Mouse (Mus musculus): Measurements from ENCODE around the gene Rab9. TPM values are rescaled to one million over a fixed set of nuclear protein-coding genes. Genes with fewer than 3 reads are reported as not detected.
A peak's percentile ranks its signal among the peaks of the same experiment; 100 is the strongest.

Rab9 gene
- total and polyA plus RNA-seq, 3 experiments: 21.5 to 60.9 (median 36.2) TPM

DNA sequence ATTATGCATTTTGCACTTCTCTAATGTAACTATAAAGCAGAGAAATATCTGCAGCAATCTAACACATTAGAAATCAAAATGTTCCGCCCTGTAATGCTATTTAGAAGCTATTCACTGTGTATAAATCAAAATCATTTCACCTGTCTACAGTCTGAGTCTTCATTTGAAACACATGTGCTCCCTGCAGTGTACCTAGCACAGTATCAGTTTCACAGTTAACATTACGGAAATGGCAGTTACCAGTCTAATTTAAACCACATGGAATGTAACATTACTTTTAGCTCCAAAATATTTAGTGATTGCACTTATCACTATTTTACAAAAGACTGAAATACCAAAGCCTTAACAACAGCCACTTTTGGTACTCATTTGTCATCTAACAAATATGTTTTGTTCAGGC is 44.9 kb downstream of the Rab9 start:
- in situ Hi-C loops (cut with MboI; ENCODE audit: low pct_ligation_motif_present, low pct_unique_long_range_greater_than_20kb, low sequenced_read_pairs) (no loop called here), dilution Hi-C loops (cut with MboI; ENCODE audit: extremely low pct_ligation_motif_present, extremely low pct_unique_long_range_greater_than_20kb, low sequenced_read_pairs) (no loop called here)
- H3K79me2 ChIP-seq (replicated peaks; ENCODE audit: control insufficient read depth, extremely low read depth, insufficient read depth, poor library complexity, severe bottlenecking): no peaks in the 10 kb centered on the region

DNA sequence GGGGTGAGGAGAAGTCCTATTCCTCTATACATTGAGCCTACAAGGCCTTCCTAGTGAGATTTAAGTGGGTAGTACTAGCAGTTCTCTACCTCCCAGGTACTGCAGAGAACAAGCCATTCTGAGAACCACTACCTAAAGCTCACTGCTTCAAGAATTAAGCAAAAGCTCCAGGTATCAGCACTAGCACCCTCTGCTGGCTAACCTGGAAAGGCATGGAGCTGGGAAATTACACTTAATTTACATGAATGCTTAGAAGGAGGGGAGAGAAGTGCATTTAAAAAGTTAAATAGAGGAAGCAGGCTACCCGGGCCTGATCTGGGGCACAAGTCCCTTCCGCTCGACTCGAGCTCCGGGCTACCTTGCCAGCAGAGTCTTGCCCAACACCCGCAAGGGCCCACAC is 63.5 kb downstream of the Rab9 start:
- in situ Hi-C loops (cut with MboI; ENCODE audit: low pct_ligation_motif_present, low pct_unique_long_range_greater_than_20kb, low sequenced_read_pairs) (no loop called here), dilution Hi-C loops (cut with MboI; ENCODE audit: extremely low pct_ligation_motif_present, extremely low pct_unique_long_range_greater_than_20kb, low sequenced_read_pairs) (no loop called here)
- no peaks in the 10 kb centered on the region for H3K79me2 ChIP-seq (replicated peaks; ENCODE audit: control insufficient read depth, extremely low read depth, insufficient read depth, poor library complexity, severe bottlenecking)
- H3K9ac ChIP-seq (ENCODE audit: insufficient read depth, low read depth): no peak overlapping the region
- H3K4me1 ChIP-seq (ENCODE audit: control insufficient read depth in 1 of 2, insufficient read depth in 2 of 2): no peaks in the 10 kb centered on the region
- DNase-seq (ENCODE audit: extremely low read depth): peak; percentile 42
- H3K27ac ChIP-seq (ENCODE audit: insufficient read depth, low read depth): no peak overlapping the region
- no peak overlapping the region for H3K4me3 ChIP-seq (replicated peaks in 1 of 3; ENCODE audit: low read depth in 2 of 3, low read length in 2 of 3, poor library complexity in 1 of 3)
- peaks cover 0 to 16% of the 10 kb centered on the region in 2 experiments for H3K36me3 ChIP-seq (replicated peaks in 1 of 2; ENCODE audit: control insufficient read depth in 1 of 2, insufficient read depth in 1 of 2, low read length in 1 of 2)
- TF ChIP-seq NELFE (IDR thresholded peaks at IDR 0.05; ENCODE audit: low read depth, low read length): no peak
- no peak for TF ChIP-seq MEF2A (IDR thresholded peaks at IDR 0.05; ENCODE audit: borderline replicate concordance, low read depth, low read length)
- peak; percentile 24; the same call in 1 of the 2 replicates for TF ChIP-seq SMC3 (IDR thresholded peaks at IDR 0.05; ENCODE audit: low read depth, low read length)
- TF ChIP-seq CTCF (conservative IDR thresholded peaks at IDR 0.05 in 1 of 2, IDR thresholded peaks at IDR 0.05 in 1 of 2; ENCODE audit: low read depth in 2 of 2, low read length in 2 of 2): peak; percentile 15 to 49; a peak in 2 of 4 replicates
- H3K4me2 ChIP-seq (ENCODE audit: insufficient read depth, low read depth, poor library complexity, severe bottlenecking): no peak overlapping the region
- H3K9me3 ChIP-seq (replicated peaks; ENCODE audit: low read length): no peaks in the 10 kb centered on the region
- no peaks in the 10 kb centered on the region for H3K27me3 ChIP-seq (replicated peaks)

More for the DNA sequence above, 44.9 kb downstream of the Rab9 start:
- DNase-seq (ENCODE audit: extremely low read depth): no peak
- no peak overlapping the region for H3K4me3 ChIP-seq (replicated peaks in 1 of 3; ENCODE audit: low read depth in 2 of 3, low read length in 2 of 3, poor library complexity in 1 of 3)
- H3K27me3 ChIP-seq (replicated peaks): no peaks in the 10 kb centered on the region
- H3K9me3 ChIP-seq (replicated peaks; ENCODE audit: low read length): no peaks in the 10 kb centered on the region
- H3K4me2 ChIP-seq (ENCODE audit: insufficient read depth, low read depth, poor library complexity, severe bottlenecking): no peak overlapping the region
- TF ChIP-seq TCF12 (IDR thresholded peaks at IDR 0.05; ENCODE audit: low read depth, low read length): no peak
- no peak for TF ChIP-seq CTCF (conservative IDR thresholded peaks at IDR 0.05 in 1 of 2, IDR thresholded peaks at IDR 0.05 in 1 of 2; ENCODE audit: low read depth in 2 of 2, low read length in 2 of 2)
- no peak for TF ChIP-seq SIN3A (IDR thresholded peaks at IDR 0.05; ENCODE audit: low read length)
- H3K36me3 ChIP-seq (replicated peaks in 1 of 2; ENCODE audit: control insufficient read depth in 1 of 2, insufficient read depth in 1 of 2, low read length in 1 of 2): peaks cover 4 to 29% of the 10 kb centered on the region in 2 experiments
- H3K9ac ChIP-seq (ENCODE audit: insufficient read depth, low read depth): no peak overlapping the region
- no peak overlapping the region for H3K27ac ChIP-seq (ENCODE audit: insufficient read depth, low read depth)
- H3K4me1 ChIP-seq (ENCODE audit: control insufficient read depth in 1 of 2, insufficient read depth in 2 of 2): peaks cover 0 to 9% of the 10 kb centered on the region in 2 experiments; a peak in 1 of 4 replicates

DNA sequence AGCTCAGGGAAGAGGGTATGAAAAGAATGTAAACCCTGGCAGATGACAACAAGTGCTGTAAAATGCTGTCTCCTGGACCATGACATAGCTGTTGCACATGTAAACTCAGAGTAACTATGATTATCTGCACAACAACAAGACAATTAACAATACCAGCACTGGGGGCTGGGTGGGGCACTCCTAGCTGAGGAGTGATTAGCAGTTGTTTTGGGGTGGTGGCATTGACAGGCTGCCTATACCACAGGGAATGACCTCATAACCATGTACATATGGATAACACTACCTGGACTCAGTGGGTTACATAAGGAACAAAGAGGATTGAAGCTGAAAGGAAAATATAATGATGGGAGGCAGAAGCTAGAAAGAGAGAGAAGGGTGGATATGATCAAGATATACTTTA is 71.8 kb downstream of the Rab9 start:
- no peaks in the 10 kb centered on the region for H3K4me1 ChIP-seq (ENCODE audit: control insufficient read depth in 1 of 2, insufficient read depth in 2 of 2)
- H3K9ac ChIP-seq (ENCODE audit: insufficient read depth, low read depth): no peak overlapping the region
- H3K36me3 ChIP-seq (replicated peaks in 1 of 2; ENCODE audit: control insufficient read depth in 1 of 2, insufficient read depth in 1 of 2, low read length in 1 of 2): peaks cover 29 to 57% of the 10 kb centered on the region in 2 experiments
- H3K27me3 ChIP-seq (replicated peaks): no peaks in the 10 kb centered on the region
- dilution Hi-C loops (cut with MboI; ENCODE audit: extremely low pct_ligation_motif_present, extremely low pct_unique_long_range_greater_than_20kb, low sequenced_read_pairs): no loop called here
- no peak overlapping the region for H3K27ac ChIP-seq (ENCODE audit: insufficient read depth, low read depth)
- in situ Hi-C loops (cut with MboI; ENCODE audit: low pct_ligation_motif_present, low pct_unique_long_range_greater_than_20kb, low sequenced_read_pairs): no loop called here
- H3K79me2 ChIP-seq (replicated peaks; ENCODE audit: control insufficient read depth, extremely low read depth, insufficient read depth, poor library complexity, severe bottlenecking): no peaks in the 10 kb centered on the region
- no peaks in the 10 kb centered on the region for H3K9me3 ChIP-seq (replicated peaks; ENCODE audit: low read length)
- H3K4me3 ChIP-seq (replicated peaks in 1 of 3; ENCODE audit: low read depth in 2 of 3, low read length in 2 of 3, poor library complexity in 1 of 3): no peak overlapping the region
- no peak overlapping the region for H3K4me2 ChIP-seq (ENCODE audit: insufficient read depth, low read depth, poor library complexity, severe bottlenecking)
- TF ChIP-seq HCFC1 (IDR thresholded peaks at IDR 0.05; ENCODE audit: low read depth, low read length): no peak
- no peak for TF ChIP-seq MEF2A (IDR thresholded peaks at IDR 0.05; ENCODE audit: borderline replicate concordance, low read depth, low read length)
- TF ChIP-seq ELF1 (IDR thresholded peaks at IDR 0.05; ENCODE audit: low read depth, low read length): no peak
- no peak for TF ChIP-seq EP300 (IDR thresholded peaks at IDR 0.05; ENCODE audit: low read length)
- no peak for TF ChIP-seq NRF1 (IDR thresholded peaks at IDR 0.05; ENCODE audit: low read depth, low read length)
- TF ChIP-seq ZKSCAN1 (IDR thresholded peaks at IDR 0.05; ENCODE audit: borderline replicate concordance, low read depth, low read length): no peak
- no peak for TF ChIP-seq MAZ (IDR thresholded peaks at IDR 0.05; ENCODE audit: low read depth, low read length)
- no peak for DNase-seq (ENCODE audit: extremely low read depth)

Other genes starting within 250 kb of the Rab9 start
- gene Gpm6b, start 241.0 kb downstream of the Rab9 start, total RNA-seq (2012; rRNA removed): 0.50 and 0.64 TPM in 2 replicates
- gene Gpm6b, start 241.0 kb downstream of the Rab9 start, total RNA-seq (2014; rRNA removed): 1.9 and 2.5 TPM in 2 replicates
- 1.6 and 1.8 TPM in 2 replicates for gene Gpm6b, start 241.0 kb downstream of the Rab9 start, polyA plus RNA-seq (2012; ENCODE audit: insufficient read length, low read depth)
- gene Trappc2, start 39.3 kb downstream of the Rab9 start, total RNA-seq (2012; rRNA removed): 3.0 and 4.2 TPM in 2 replicates
- gene Trappc2, start 39.3 kb downstream of the Rab9 start, total RNA-seq (2014; rRNA removed): 12.0 and 14.7 TPM in 2 replicates
- gene Trappc2, start 39.3 kb downstream of the Rab9 start, polyA plus RNA-seq (2012; ENCODE audit: insufficient read length, low read depth): 5.1 and 5.4 TPM in 2 replicates
- gene Ofd1, start 39.2 kb downstream of the Rab9 start, total RNA-seq (2012; rRNA removed): 7.8 and 8.4 TPM in 2 replicates
- 13.3 and 15.7 TPM in 2 replicates for gene Ofd1, start 39.2 kb downstream of the Rab9 start, total RNA-seq (2014; rRNA removed)
- 12.4 and 13.5 TPM in 2 replicates for gene Ofd1, start 39.2 kb downstream of the Rab9 start, polyA plus RNA-seq (2012; ENCODE audit: insufficient read length, low read depth)
- gene Tceanc, start 38.7 kb upstream of the Rab9 start, total RNA-seq (2012; rRNA removed): 2.1 and 3.2 TPM in 2 replicates
- 5.9 and 7.0 TPM in 2 replicates for gene Tceanc, start 38.7 kb upstream of the Rab9 start, total RNA-seq (2014; rRNA removed)
- gene Tceanc, start 38.7 kb upstream of the Rab9 start, polyA plus RNA-seq (2012; ENCODE audit: insufficient read length, low read depth): 1.2 and 1.5 TPM in 2 replicates
- gene Egfl6, start 105.9 kb upstream of the Rab9 start, total RNA-seq (2012; rRNA removed): 0.04 TPM in 2 replicates
- gene Egfl6, start 105.9 kb upstream of the Rab9 start, total RNA-seq (2014; rRNA removed): not detected in 2 replicates
- gene Egfl6, start 105.9 kb upstream of the Rab9 start, polyA plus RNA-seq (2012; ENCODE audit: insufficient read length, low read depth): not detected in 2 replicates